Mouse (Mus musculus): ENCODE results near the gene Poll.

DNA sequence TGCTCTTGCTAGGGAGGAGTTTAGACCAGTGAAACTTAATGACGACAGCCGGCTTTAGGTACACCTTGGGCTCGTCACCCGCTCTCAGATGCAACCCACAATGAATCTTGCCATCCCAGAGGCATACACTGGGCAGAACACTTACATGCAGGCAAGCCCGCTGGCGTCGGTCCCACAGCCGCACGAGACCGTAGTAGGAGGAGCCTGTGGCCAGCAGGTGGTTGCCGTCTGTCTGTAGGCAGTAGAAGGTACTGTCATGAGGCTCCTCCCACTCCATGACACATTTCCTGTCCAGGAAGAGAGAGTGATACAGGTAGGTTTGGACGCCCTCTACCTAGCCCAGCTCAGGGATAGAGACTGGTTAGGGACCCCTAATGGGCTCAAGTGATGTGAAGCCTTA lies 18.6 kb upstream of the Poll start:
- TF ChIP-seq CTCF (IDR thresholded peaks at IDR 0.05; ENCODE audit: control insufficient read depth, insufficient read depth, insufficient read length) (no peak), MYOG (IDR thresholded peaks at IDR 0.05; ENCODE audit: control insufficient read depth, extremely low read depth, insufficient read length) (no peak), CEBPB (IDR thresholded peaks at IDR 0.05; ENCODE audit: low read depth) (no peak), FOSL1 (IDR thresholded peaks at IDR 0.05; ENCODE audit: insufficient read depth, low read length, poor library complexity, severe bottlenecking) (no peak), MAX (IDR thresholded peaks at IDR 0.05) (no peak), MYOD1 (IDR thresholded peaks at IDR 0.05; ENCODE audit: control insufficient read depth, insufficient read length, low read depth) (no peak)

Data from C2C12 (cell line).